Mouse (Mus musculus): Measurements from ENCODE around the gene Nfil3. TPM values are rescaled to one million over a fixed set of nuclear protein-coding genes. Genes with fewer than 3 reads are reported as not detected.

Nfil3 gene
- polyA plus RNA-seq, 1 experiment: 1.6 TPM

GRCm38 (mm10) chr13:52981441-52982281 lies 788 bp upstream of the Nfil3 start:
- Histone ChIP-seq H3K4me1 (ENCODE audit: control insufficient read depth, insufficient read depth, low read length) (peaks cover 18% of the 10 kb centered on the region), H3K36me3 (ENCODE audit: control insufficient read depth, insufficient read depth, low read length) (no peaks in the 10 kb centered on the region), H3K4me3 (ENCODE audit: control insufficient read depth, low read depth, low read length) (peak overlapping the region; percentile 79), H3K27ac (ENCODE audit: control insufficient read depth, insufficient read depth, low read depth, low read length) (no peak overlapping the region), H3K27me3 (ENCODE audit: control insufficient read depth, insufficient read depth, low read length) (peaks cover 5% of the 10 kb centered on the region; the same call in 1 of the 2 replicates)
- TF ChIP-seq CTCF (IDR thresholded peaks at IDR 0.05; ENCODE audit: control insufficient read depth, insufficient read depth, insufficient replicate concordance, low read depth, low read length) (no peak), POLR2A (IDR thresholded peaks at IDR 0.05; ENCODE audit: control insufficient read depth, low read depth, low read length) (no peak)

GRCm38 (mm10) chr13:52980211-52980950 lies 492 bp downstream of the Nfil3 start:
- peaks cover 5% of the 10 kb centered on the region; the same call in 1 of the 2 replicates for H3K27me3 ChIP-seq (ENCODE audit: control insufficient read depth, insufficient read depth, low read length)

GRCm38 (mm10) chr13:52979331-52980051 lies 1.4 kb downstream of the Nfil3 start:
- Histone ChIP-seq H3K36me3 (ENCODE audit: control insufficient read depth, insufficient read depth, low read length) (no peaks in the 10 kb centered on the region), H3K4me1 (ENCODE audit: control insufficient read depth, insufficient read depth, low read length) (peaks cover 16% of the 10 kb centered on the region), H3K4me3 (ENCODE audit: control insufficient read depth, low read depth, low read length) (no peak overlapping the region; the same call in 1 of the 2 replicates), H3K27me3 (ENCODE audit: control insufficient read depth, insufficient read depth, low read length) (peaks cover 5% of the 10 kb centered on the region; the same call in 1 of the 2 replicates), H3K27ac (ENCODE audit: control insufficient read depth, insufficient read depth, low read depth, low read length) (no peak overlapping the region)
- TF ChIP-seq POLR2A (IDR thresholded peaks at IDR 0.05; ENCODE audit: control insufficient read depth, low read depth, low read length) (no peak), CTCF (IDR thresholded peaks at IDR 0.05; ENCODE audit: control insufficient read depth, insufficient read depth, insufficient replicate concordance, low read depth, low read length) (no peak)

More at GRCm38 (mm10) chr13:52980211-52980950, 492 bp downstream of the Nfil3 start:
- Histone ChIP-seq H3K4me1 (ENCODE audit: control insufficient read depth, insufficient read depth, low read length) (peaks cover 16% of the 10 kb centered on the region), H3K4me3 (ENCODE audit: control insufficient read depth, low read depth, low read length) (peak overlapping the region; percentile 87), H3K36me3 (ENCODE audit: control insufficient read depth, insufficient read depth, low read length) (no peaks in the 10 kb centered on the region), H3K27ac (ENCODE audit: control insufficient read depth, insufficient read depth, low read depth, low read length) (peak overlapping the region; percentile 57; the same call in 1 of the 2 replicates)
- TF ChIP-seq CTCF (IDR thresholded peaks at IDR 0.05; ENCODE audit: control insufficient read depth, insufficient read depth, insufficient replicate concordance, low read depth, low read length) (no peak), POLR2A (IDR thresholded peaks at IDR 0.05; ENCODE audit: control insufficient read depth, low read depth, low read length) (no peak)

- Histone ChIP-seq H3K4me3 (ENCODE audit: control insufficient read depth, low read depth, low read length) (peak overlapping the region; percentile 42; the same call in 1 of the 2 replicates), H3K4me1 (ENCODE audit: control insufficient read depth, insufficient read depth, low read length) (peaks cover 16% of the 10 kb centered on the region), H3K27me3 (ENCODE audit: control insufficient read depth, insufficient read depth, low read length) (peaks cover 5% of the 10 kb centered on the region; the same call in 1 of the 2 replicates), H3K36me3 (ENCODE audit: control insufficient read depth, insufficient read depth, low read length) (no peaks in the 10 kb centered on the region), H3K27ac (ENCODE audit: control insufficient read depth, insufficient read depth, low read depth, low read length) (no peak overlapping the region)
- TF ChIP-seq POLR2A (IDR thresholded peaks at IDR 0.05; ENCODE audit: control insufficient read depth, low read depth, low read length): no peak
- no peak for TF ChIP-seq CTCF (IDR thresholded peaks at IDR 0.05; ENCODE audit: control insufficient read depth, insufficient read depth, insufficient replicate concordance, low read depth, low read length)
These were observed 2.4 kb downstream of the Nfil3 start for GRCm38 (mm10) chr13:52978321-52978981.

- Histone ChIP-seq H3K4me1 (ENCODE audit: control insufficient read depth, insufficient read depth, low read length) (peaks cover 16% of the 10 kb centered on the region), H3K27ac (ENCODE audit: control insufficient read depth, insufficient read depth, low read depth, low read length) (no peak overlapping the region), H3K27me3 (ENCODE audit: control insufficient read depth, insufficient read depth, low read length) (peaks cover 5% of the 10 kb centered on the region; the same call in 1 of the 2 replicates), H3K4me3 (ENCODE audit: control insufficient read depth, low read depth, low read length) (no peak overlapping the region), H3K36me3 (ENCODE audit: control insufficient read depth, insufficient read depth, low read length) (no peaks in the 10 kb centered on the region)
- no peak for TF ChIP-seq CTCF (IDR thresholded peaks at IDR 0.05; ENCODE audit: control insufficient read depth, insufficient read depth, insufficient replicate concordance, low read depth, low read length)
- TF ChIP-seq POLR2A (IDR thresholded peaks at IDR 0.05; ENCODE audit: control insufficient read depth, low read depth, low read length): no peak
These were observed 3.1 kb downstream of the Nfil3 start for GRCm38 (mm10) chr13:52977757-52978156.

- no peaks in the 10 kb centered on the region for H3K36me3 ChIP-seq (ENCODE audit: control insufficient read depth, insufficient read depth, low read length)
- peaks cover 5% of the 10 kb centered on the region; the same call in 1 of the 2 replicates for H3K27me3 ChIP-seq (ENCODE audit: control insufficient read depth, insufficient read depth, low read length)
- TF ChIP-seq CTCF (IDR thresholded peaks at IDR 0.05; ENCODE audit: control insufficient read depth, insufficient read depth, insufficient replicate concordance, low read depth, low read length) (no peak), POLR2A (IDR thresholded peaks at IDR 0.05; ENCODE audit: control insufficient read depth, low read depth, low read length) (no peak)
- H3K4me3 ChIP-seq (ENCODE audit: control insufficient read depth, low read depth, low read length): no peak overlapping the region
- no peak overlapping the region for H3K27ac ChIP-seq (ENCODE audit: control insufficient read depth, insufficient read depth, low read depth, low read length)
- H3K4me1 ChIP-seq (ENCODE audit: control insufficient read depth, insufficient read depth, low read length): peaks cover 16% of the 10 kb centered on the region
These were observed 3.7 kb downstream of the Nfil3 start for GRCm38 (mm10) chr13:52977221-52977609.

All from testis, adult 2 months (tissue).